Mouse (Mus musculus): ENCODE measurements around the gene Smyd5.
"Not testable (repeated sequence)": the region's sequence is repeated elsewhere in the genome, so short reads cannot be mapped to it uniquely, and the experiment has no call there.

Smyd5 gene

GRCm38 (mm10) chr6:85447351-85447750 lies 15.6 kb downstream of the Smyd5 start:
- DNase-seq (ENCODE audit: low read depth, low spot score): no peak

GRCm38 (mm10) chr6:85450140-85450539 lies 18.4 kb downstream of the Smyd5 start:
- DNase-seq (ENCODE audit: low read depth, low spot score): not testable (repeated sequence)

- peak; percentile 100 for DNase-seq (ENCODE audit: low read depth, low spot score)
These were observed 19.2 kb downstream of the Smyd5 start, which contains the start of gene Cct7 for GRCm38 (mm10) chr6:85450697-85451663. TSS of gene Cct7 (plus strand) at chr6:85451514.

GRCm38 (mm10) chr6:85451664-85452410 lies 20.0 kb downstream of the Smyd5 start, which contains the start of gene Pradc1:
TSS of gene Pradc1 (minus strand) at chr6:85451970.
- peak; percentile 99 for DNase-seq (ENCODE audit: low read depth, low spot score)

- no peak for DNase-seq (ENCODE audit: low read depth, low spot score)
These were observed 20.5 kb downstream of the Smyd5 start for GRCm38 (mm10) chr6:85452411-85452665.

- DNase-seq (ENCODE audit: low read depth, low spot score): no peak
These were observed 21.0 kb downstream of the Smyd5 start for GRCm38 (mm10) chr6:85452816-85453215.

- DNase-seq (ENCODE audit: low read depth, low spot score): no peak
These were observed 27.8 kb downstream of the Smyd5 start for GRCm38 (mm10) chr6:85459621-85460020.

- DNase-seq (ENCODE audit: low read depth, low spot score): peak; percentile 40
These were observed 33.6 kb downstream of the Smyd5 start for GRCm38 (mm10) chr6:85465381-85465780.

GRCm38 (mm10) chr6:85469660-85470430 lies 38.1 kb downstream of the Smyd5 start:
- DNase-seq (ENCODE audit: low read depth, low spot score): no peak

GRCm38 (mm10) chr6:85471962-85472361 lies 40.2 kb downstream of the Smyd5 start:
- no peak for DNase-seq (ENCODE audit: low read depth, low spot score)

- DNase-seq (ENCODE audit: low read depth, low spot score): no peak
These were observed 40.8 kb downstream of the Smyd5 start for GRCm38 (mm10) chr6:85472542-85472941.

- DNase-seq (ENCODE audit: low read depth, low spot score): peak; percentile 65
These were observed 43.8 kb downstream of the Smyd5 start for GRCm38 (mm10) chr6:85475581-85475980.

- peak; percentile 87 for DNase-seq (ENCODE audit: low read depth, low spot score)
These were observed 45.7 kb downstream of the Smyd5 start for GRCm38 (mm10) chr6:85477366-85477917.

- DNase-seq (ENCODE audit: low read depth, low spot score): peak; percentile 55
These were observed 46.6 kb downstream of the Smyd5 start for GRCm38 (mm10) chr6:85478416-85478815.

GRCm38 (mm10) chr6:85479979-85480378 lies 48.2 kb downstream of the Smyd5 start:
- DNase-seq (ENCODE audit: low read depth, low spot score): no peak

GRCm38 (mm10) chr6:85480685-85481084 lies 48.9 kb downstream of the Smyd5 start:
- DNase-seq (ENCODE audit: low read depth, low spot score): no peak

GRCm38 (mm10) chr6:85483843-85484721 lies 52.3 kb downstream of the Smyd5 start:
- peak; percentile 67 for DNase-seq (ENCODE audit: low read depth, low spot score)

- DNase-seq (ENCODE audit: low read depth, low spot score): no peak
These were observed 53.9 kb downstream of the Smyd5 start for GRCm38 (mm10) chr6:85485738-85486137.

- no peak for DNase-seq (ENCODE audit: low read depth, low spot score)
These were observed 56.7 kb downstream of the Smyd5 start for GRCm38 (mm10) chr6:85488510-85488909.

- no peak for DNase-seq (ENCODE audit: low read depth, low spot score)
These were observed 57.9 kb downstream of the Smyd5 start for GRCm38 (mm10) chr6:85489717-85490116.

All from ZHBTc4 (cell line).